Mouse (Mus musculus) midbrain, embryonic 14.5 days (tissue): ENCODE results near the gene A630023A22Rik. TPM values are rescaled to one million over a fixed set of nuclear protein-coding genes. Genes with fewer than 3 reads are reported as not detected.

Source experiments
- ATAC-seq: fragments of 200-750 bp; cut with Nextera tagmentation; 2 replicates; pipeline ENCODE4 v1.8.0; 2017; ENCODE audit warnings: moderate number of reproducible peaks, moderate library complexity; ENCODE audit not compliant: low FRiP score, low TSS enrichment
- DNase-seq: peaks from one replicate; pipeline ENCODE4 v3.0.0-alpha.2; 2015
- H3K27ac ChIP-seq: fragments of 300-500 bp; sonication (generic); replicated peaks from 2 replicates; pipeline ENCODE4 v1.5.1; 2014; ENCODE audit warnings: mild to moderate bottlenecking, low read depth, low read length, moderate library complexity
- H3K27me3 ChIP-seq: fragments of 300-500 bp; sonication (generic); 2 replicates; pipeline ENCODE4 v1.6.1; 2014; ENCODE audit warnings: low read length, control low read depth, mixed read lengths; ENCODE audit not compliant: control insufficient read depth, insufficient read depth
- H3K36me3 ChIP-seq: fragments of 300-500 bp; sonication (generic); 2 replicates; pipeline ENCODE4 v1.6.1; 2014; ENCODE audit warnings: low read length, control low read depth; ENCODE audit not compliant: control insufficient read depth, insufficient read depth
- H3K4me1 ChIP-seq: fragments of 300-500 bp; sonication (generic); 2 replicates; pipeline ENCODE4 v1.6.1; 2014; ENCODE audit warnings: mild to moderate bottlenecking, antibody characterized with exemption, low read length, control low read depth; ENCODE audit not compliant: control insufficient read depth, insufficient read depth
- H3K4me2 ChIP-seq: fragments of 300-500 bp; sonication (generic); 2 replicates; pipeline ENCODE4 v1.6.1; 2014; ENCODE audit warnings: mild to moderate bottlenecking, low read length, moderate library complexity
- H3K4me3 ChIP-seq: fragments of 300-500 bp; sonication (generic); replicated peaks from 2 replicates; pipeline ENCODE4 v1.5.1; 2014; ENCODE audit warnings: low read depth, low read length
- H3K9ac ChIP-seq: fragments of 300-500 bp; sonication (generic); replicated peaks from 2 replicates; pipeline ENCODE4 v1.6.1; 2014; ENCODE audit warnings: mild to moderate bottlenecking, low read length, moderate library complexity
- H3K9me3 ChIP-seq: fragments of 300-500 bp; sonication (generic); 2 replicates; pipeline ENCODE4 v1.6.1; 2016; ENCODE audit warnings: low read length, control low read depth, mixed read lengths; ENCODE audit not compliant: control insufficient read depth
- WGBS: fragments of 180-500 bp; shearing (Covaris S2); extraction: QIAGEN DNeasy Blood & Tissue Kit; methylation state at CpG from one replicate; pipeline ENCODE4 v1.1.7; 2014; 5-methylcytosine and 5-hydroxymethylcytosine counted together
- polyA plus RNA-seq: library from polyadenylated mRNA; unstranded; fragments of >200 nt; fragmentation: Nextera tagmentation; extraction: Ambion mirVana; gene quantifications from 2 replicates; pipeline ENCODE4 v1.2.1, GENCODE M21; 2014

The A630023A22Rik gene
- polyA plus RNA-seq, 1 experiment from 2014 or later, result not detected

- ATAC-seq, result no peak
- no peaks in the 10 kb centered on the region for H3K4me1 ChIP-seq
- 85% methylated on average over 2 of the region's 2 CpGs for WGBS
- no peak overlapping the region for H3K4me3 ChIP-seq
- H3K27me3 ChIP-seq, result no peaks in the 10 kb centered on the region
- no peak overlapping the region for H3K4me2 ChIP-seq
- H3K9ac ChIP-seq, result no peak overlapping the region
- no peaks in the 10 kb centered on the region for H3K9me3 ChIP-seq
- H3K27ac ChIP-seq, result no peak overlapping the region
- DNase-seq, result no peak
- no peaks in the 10 kb centered on the region for H3K36me3 ChIP-seq
Measured at GRCm38 (mm10) chr14:34016938-34017337, 85.6 kb downstream of the A630023A22Rik start.

- DNase-seq (no peak), ATAC-seq (no peak)
- H3K27me3 ChIP-seq, result no peaks in the 10 kb centered on the region
- H3K4me1 ChIP-seq, result no peaks in the 10 kb centered on the region
- no peak within 1 kb of the TSS for H3K4me3 ChIP-seq
- H3K4me2 ChIP-seq, result no peak within 1 kb of the TSS
- H3K27ac ChIP-seq, result no peak within 1 kb of the TSS
- no peaks in the 10 kb centered on the region for H3K9me3 ChIP-seq
- no peak within 1 kb of the TSS for H3K9ac ChIP-seq
- H3K36me3 ChIP-seq, result no peaks in the 10 kb centered on the region
- WGBS, result 93% methylated on average over 4 of the region's 4 CpGs
Measured at GRCm38 (mm10) chr14:34016381-34016780, 86.2 kb downstream of the A630023A22Rik start, which contains the start of gene Gm5460. Gene Gm5460, plus strand, starts transcription at chr14:34016758.

GRCm38 (mm10) chr14:34015063-34015462 lies 87.5 kb downstream of the A630023A22Rik start, which contains the start of gene Gm30083:
Gene Gm30083, minus strand, starts transcription at chr14:34015182.
- no peaks in the 10 kb centered on the region for H3K4me1 ChIP-seq
- H3K9me3 ChIP-seq, result no peaks in the 10 kb centered on the region
- H3K9ac ChIP-seq, result no peak within 1 kb of the TSS
- H3K36me3 ChIP-seq, result no peaks in the 10 kb centered on the region
- H3K4me2 ChIP-seq, result no peak within 1 kb of the TSS
- no peak for ATAC-seq
- no peak for DNase-seq
- no peak within 1 kb of the TSS for H3K4me3 ChIP-seq
- no peak within 1 kb of the TSS for H3K27ac ChIP-seq
- H3K27me3 ChIP-seq, result no peaks in the 10 kb centered on the region
- WGBS, result 86% methylated on average over 3 of the region's 3 CpGs

GRCm38 (mm10) chr14:34002358-34002757 lies 100.2 kb downstream of the A630023A22Rik start:
- WGBS, result 94% methylated on average over 5 of the region's 5 CpGs

GRCm38 (mm10) chr14:34001445-34001844 lies 101.1 kb downstream of the A630023A22Rik start:
- no peak overlapping the region for H3K4me3 ChIP-seq
- H3K9ac ChIP-seq, result no peak overlapping the region
- H3K4me1 ChIP-seq, result no peaks in the 10 kb centered on the region
- ATAC-seq (no peak), DNase-seq (no peak)
- no peaks in the 10 kb centered on the region for H3K9me3 ChIP-seq
- no peaks in the 10 kb centered on the region for H3K36me3 ChIP-seq
- H3K4me2 ChIP-seq, result no peak overlapping the region
- H3K27me3 ChIP-seq, result no peaks in the 10 kb centered on the region
- no peak overlapping the region for H3K27ac ChIP-seq

More at GRCm38 (mm10) chr14:34002358-34002757, 100.2 kb downstream of the A630023A22Rik start:
- Histone ChIP-seq H3K9me3 (no peaks in the 10 kb centered on the region), H3K4me3 (no peak overlapping the region), H3K4me2 (no peak overlapping the region), H3K27ac (no peak overlapping the region), H3K36me3 (no peaks in the 10 kb centered on the region), H3K9ac (no peak overlapping the region), H3K27me3 (no peaks in the 10 kb centered on the region), H3K4me1 (no peaks in the 10 kb centered on the region)
- DNase-seq (no peak), ATAC-seq (no peak)

Other genes with a start within 250 kb of the A630023A22Rik start
- 4.9 and 5.5 TPM in 2 replicates for gene Gdf10, start 179.2 kb downstream of the A630023A22Rik start, polyA plus RNA-seq
- not detected in 2 replicates for gene Gdf2, start 161.7 kb downstream of the A630023A22Rik start, polyA plus RNA-seq
- not detected in 2 replicates for gene Rbp3, start 148.8 kb downstream of the A630023A22Rik start, polyA plus RNA-seq
- 1.3 and 1.8 TPM in 2 replicates for gene Zfp488, start 124.0 kb downstream of the A630023A22Rik start, polyA plus RNA-seq
- not detected in 2 replicates for gene Gm30083, start 87.6 kb downstream of the A630023A22Rik start, polyA plus RNA-seq
- gene Gm5460, start 86.0 kb downstream of the A630023A22Rik start, polyA plus RNA-seq, result not detected in 2 replicates
- not detected in 2 replicates for gene Antxrl, start 50.0 kb downstream of the A630023A22Rik start, polyA plus RNA-seq
- not detected in 2 replicates for gene Anxa8, start 16.8 kb downstream of the A630023A22Rik start, polyA plus RNA-seq
- gene Npy4r, start 49.7 kb upstream of the A630023A22Rik start, polyA plus RNA-seq, result 0.13 and 0.18 TPM in 2 replicates
- gene Gprin2, start 98.9 kb upstream of the A630023A22Rik start, polyA plus RNA-seq, result 5.7 and 6.8 TPM in 2 replicates
- 0.28 and 0.42 TPM in 2 replicates for gene Syt15, start 116.8 kb upstream of the A630023A22Rik start, polyA plus RNA-seq
- 6.5 and 8.1 TPM in 2 replicates for gene Shld2, start 207.7 kb upstream of the A630023A22Rik start, polyA plus RNA-seq
- gene Glud1, start 208.0 kb upstream of the A630023A22Rik start, polyA plus RNA-seq, result 95.7 and 109 TPM in 2 replicates